Mouse (Mus musculus): ENCODE results near the gene Gm12695. TPM values are rescaled to one million over a fixed set of nuclear protein-coding genes. Genes with fewer than 3 reads are reported as not detected.

Gene Gm12695
- polyA plus RNA-seq (2017; shearing (Covaris generic)) = not detected

DNA sequence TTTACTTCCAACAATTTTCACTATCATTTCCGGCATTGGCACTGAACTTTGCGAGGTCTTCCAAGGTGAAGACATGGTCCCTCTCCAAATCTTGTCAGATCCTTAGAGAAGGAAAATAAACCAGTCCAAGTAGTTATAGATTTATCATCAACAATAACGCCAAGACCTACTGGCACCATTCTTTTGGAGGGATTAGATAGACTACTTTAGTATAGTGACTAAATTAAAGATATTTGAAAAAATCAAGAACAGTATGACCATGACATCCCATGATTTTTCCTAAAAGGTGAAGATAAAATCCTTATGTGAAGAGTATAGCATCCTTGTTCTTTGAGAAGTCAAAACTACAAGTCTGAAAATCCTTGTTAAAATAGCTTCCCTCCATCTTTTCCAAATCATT is at the start of gene Gm12695:
Gm12695 (minus strand) TSS at position 101 of the 400 bp plus-strand sequence.

Other genes starting within 250 kb of the Gm12695 start
- gene Cyp2j6, start 231.5 kb downstream of the Gm12695 start, polyA plus RNA-seq (2017; shearing (Covaris generic)) = not detected
- not detected for gene Cyp2j9, start 193.6 kb downstream of the Gm12695 start, polyA plus RNA-seq (2017; shearing (Covaris generic))
- gene Cyp2j5, start 121.0 kb downstream of the Gm12695 start, polyA plus RNA-seq (2017; shearing (Covaris generic)) = not detected

All from inflammation-experienced regulatory T-cells, adult 16 weeks (primary cell).